Mouse (Mus musculus): ENCODE data around the gene Olfr624.
"Not testable (repeated sequence)": the region's sequence is repeated elsewhere in the genome, so short reads cannot be mapped to it uniquely, and the experiment has no call there.

Gene Olfr624

DNA sequence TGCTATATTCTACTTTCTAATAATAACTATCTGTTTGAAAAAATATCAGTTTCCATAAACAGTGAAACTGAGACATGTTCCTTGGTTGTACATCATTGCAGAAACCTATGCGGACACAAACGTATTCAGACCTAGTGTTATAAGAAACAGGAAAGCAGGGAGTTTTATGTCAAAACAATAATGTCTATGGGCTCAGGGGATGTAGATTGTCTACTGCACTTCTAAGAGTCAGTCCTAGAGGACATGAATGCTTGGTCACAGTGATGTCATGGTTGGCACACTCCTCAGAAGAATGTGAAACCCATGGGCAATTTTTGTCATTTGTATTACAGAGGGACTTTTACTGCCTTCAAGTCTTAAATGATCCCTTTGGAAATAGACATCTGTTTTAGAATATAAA, at the start of gene Olfr624:
Gene Olfr624 (minus strand): TSS at position 101 of the 400 bp plus-strand sequence.
- no peak for DNase-seq (ENCODE audit: low spot score in 2 of 2)

DNA sequence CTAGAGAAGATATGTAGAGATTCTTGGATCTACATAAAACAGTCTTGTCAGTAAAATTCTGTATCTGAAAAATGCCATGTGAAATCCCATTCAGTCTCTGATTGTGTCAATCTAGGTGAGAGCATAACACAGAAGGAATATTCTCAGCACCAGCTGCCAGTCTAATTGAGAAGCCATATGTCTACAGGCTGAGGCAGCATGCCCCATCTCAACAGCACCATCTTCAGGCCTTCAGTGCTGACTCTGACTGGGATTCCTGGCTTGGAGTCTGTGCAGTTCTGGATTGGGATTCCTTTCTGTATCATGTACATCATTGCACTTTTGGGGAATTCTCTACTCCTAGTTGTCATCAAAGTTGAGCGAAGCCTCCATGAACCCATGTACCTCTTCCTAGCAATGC, 45.4 kb upstream of the Olfr624 start:
- DNase-seq (ENCODE audit: low spot score in 2 of 2): not testable (repeated sequence)

- DNase-seq (ENCODE audit: low spot score in 2 of 2): no peak
Observed at GRCm38 (mm10) chr7:103714371-103714770, 43.4 kb upstream of the Olfr624 start, which contains the start of gene Olfr243. Olfr243 (plus strand) TSS chr7:103714671.

DNA sequence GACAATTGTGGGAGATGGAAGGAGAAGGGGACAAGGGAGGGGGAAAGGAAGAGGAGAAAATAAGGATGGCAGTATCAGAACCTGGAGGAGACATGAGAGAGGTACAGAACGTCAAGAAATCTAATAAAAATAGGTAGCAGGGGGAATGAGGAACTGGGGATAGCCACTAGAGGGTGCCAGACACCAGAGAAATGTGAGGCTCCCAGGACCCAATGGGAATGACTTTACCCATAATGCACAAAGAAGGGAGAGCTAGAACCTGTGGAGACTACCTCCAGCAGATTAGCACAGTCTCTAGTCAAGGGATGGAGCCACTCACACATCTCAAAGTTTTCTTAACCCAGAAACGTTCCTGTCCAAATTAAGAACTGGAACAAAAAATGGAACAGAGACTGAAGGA, 41.0 kb upstream of the Olfr624 start:
- DNase-seq (ENCODE audit: low spot score in 2 of 2): no peak

GRCm38 (mm10) chr7:103699469-103699868, 28.5 kb upstream of the Olfr624 start:
- no peak for DNase-seq (ENCODE audit: low spot score in 2 of 2)

- DNase-seq (ENCODE audit: low spot score in 2 of 2): no peak
Observed at GRCm38 (mm10) chr7:103682420-103682819, 11.4 kb upstream of the Olfr624 start, which contains the start of gene Olfr625-ps1. Olfr625-ps1 (plus strand) TSS chr7:103682720.

GRCm38 (mm10) chr7:103663598-103663997, 7.4 kb downstream of the Olfr624 start, which contains the start of gene Olfr623:
Olfr623 (minus strand) TSS chr7:103663698.
- no peak for DNase-seq (ENCODE audit: low spot score in 2 of 2)

DNA sequence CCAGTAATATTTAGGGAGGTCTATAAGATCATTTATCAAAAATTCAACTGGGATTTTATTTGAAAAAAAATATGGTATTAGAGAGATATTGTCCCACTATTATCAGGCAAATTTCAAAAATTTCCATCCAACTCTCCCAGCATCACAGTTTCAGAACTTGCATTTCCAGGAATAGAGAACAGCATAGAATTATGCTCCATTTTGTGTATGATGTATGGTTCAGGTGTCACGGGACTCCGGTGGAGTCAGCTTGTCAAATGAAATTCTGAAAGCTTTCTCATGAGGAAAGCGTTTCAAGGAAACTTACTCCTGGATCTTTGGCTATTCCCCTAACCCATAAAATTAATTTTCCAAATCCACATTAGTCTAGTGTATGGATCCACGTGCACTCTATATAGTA, 26.9 kb downstream of the Olfr624 start:
- no peak for DNase-seq (ENCODE audit: low spot score in 2 of 2)

- no peak for DNase-seq (ENCODE audit: low spot score in 2 of 2)
Observed at GRCm38 (mm10) chr7:103642602-103643001, 28.4 kb downstream of the Olfr624 start, which contains the start of gene Olfr622. Olfr622 (minus strand) TSS chr7:103642702.

- no peak for DNase-seq (ENCODE audit: low spot score in 2 of 2)
Observed at GRCm38 (mm10) chr7:103636795-103637194, 34.2 kb downstream of the Olfr624 start.
